Mouse (Mus musculus) ES-E14 (cell line): ENCODE measurements around the gene Nr2f1.

Experiments
- CHD2 ChIP-seq: IDR thresholded peaks from 2 replicates; pipeline ENCODE4 v1.6.1; 2014; ENCODE audit warnings: mild to moderate bottlenecking, low read depth, low read length, inconsistent platforms
- HCFC1 ChIP-seq: IDR thresholded peaks from 2 replicates; pipeline ENCODE4 v1.6.1; 2012; ENCODE audit warnings: low read length, inconsistent platforms, borderline replicate concordance; ENCODE audit not compliant: insufficient read depth
- ZC3H11A ChIP-seq: IDR thresholded peaks from 2 replicates; pipeline ENCODE4 v1.6.1; 2012; ENCODE audit warnings: low read depth, mild to moderate bottlenecking, inconsistent platforms, low read length, borderline replicate concordance
- ZNF384 ChIP-seq: IDR thresholded peaks from 2 replicates; pipeline ENCODE4 v1.6.1; 2012; ENCODE audit warnings: low read depth, low read length, inconsistent platforms

DNA sequence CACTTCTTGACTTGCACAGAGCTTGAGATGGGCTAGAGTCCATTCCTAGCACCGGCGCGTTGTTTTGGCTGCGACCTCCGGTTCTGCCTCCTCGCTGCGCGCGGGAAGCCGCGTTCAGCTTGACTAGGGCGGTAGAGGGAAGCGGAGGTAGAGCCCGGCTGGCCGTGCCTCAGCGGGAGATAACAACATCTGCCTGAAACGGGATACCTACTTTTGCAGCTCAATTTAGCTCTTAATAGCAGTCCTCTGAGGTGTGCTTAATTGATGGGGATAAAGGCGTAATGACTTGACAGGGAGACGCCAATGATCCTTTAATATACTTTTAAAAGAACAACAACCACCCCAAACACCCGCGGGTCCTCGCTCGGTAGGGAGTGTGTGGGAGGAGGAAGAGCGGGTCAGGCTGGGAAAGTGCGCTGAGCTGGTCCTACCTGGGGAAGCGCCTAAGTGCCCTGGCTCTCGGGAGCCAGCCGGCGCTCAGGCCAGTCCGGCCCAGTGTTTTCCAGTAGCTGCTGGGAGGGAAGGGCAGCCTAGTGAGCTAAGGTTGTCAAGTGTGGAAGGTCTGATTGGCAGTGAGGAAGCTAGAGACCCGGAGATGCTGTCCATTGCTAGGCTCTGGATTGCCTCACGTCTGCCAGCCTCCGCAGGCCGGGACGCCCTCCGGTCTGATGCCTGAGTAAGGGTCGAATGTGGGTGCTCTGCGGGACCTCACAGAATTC, 10.6 kb upstream of the Nr2f1 start:
- TF ChIP-seq CHD2 = no peak
- TF ChIP-seq ZNF384 = no peak
- TF ChIP-seq HCFC1 = no peak
- no peak for TF ChIP-seq ZC3H11A
